Mouse (Mus musculus) liver, embryonic 15.5 days (tissue): Measurements from ENCODE around the gene Rph3al. TPM values are rescaled to one million over a fixed set of nuclear protein-coding genes. Genes with fewer than 3 reads are reported as not detected.

ENCODE experiments used
- ATAC-seq: fragments of 200-750 bp; cut with Nextera tagmentation; 2 replicates; pipeline ENCODE4 v1.8.0; 2017; ENCODE audit warnings: moderate number of reproducible peaks, mild to moderate bottlenecking, moderate library complexity; ENCODE audit not compliant: insufficient read depth
- H3K27ac ChIP-seq: fragments of 300-500 bp; sonication (generic); replicated peaks from 2 replicates; pipeline ENCODE4 v1.5.1; 2015; ENCODE audit warnings: mild to moderate bottlenecking, inconsistent platforms
- H3K27me3 ChIP-seq: fragments of 300-500 bp; sonication (generic); 2 replicates; pipeline ENCODE4 v1.6.1; 2015; ENCODE audit warnings: mild to moderate bottlenecking, inconsistent platforms
- H3K36me3 ChIP-seq: fragments of 300-500 bp; sonication (generic); replicated peaks from 2 replicates; pipeline ENCODE4 v1.6.1; 2015; ENCODE audit warnings: moderate library complexity, mild to moderate bottlenecking, inconsistent platforms
- H3K4me1 ChIP-seq: fragments of 300-500 bp; sonication (generic); replicated peaks from 2 replicates; pipeline ENCODE4 v1.6.1; 2015; ENCODE audit warnings: inconsistent platforms
- H3K4me2 ChIP-seq: fragments of 300-500 bp; sonication (generic); 2 replicates; pipeline ENCODE4 v1.6.1; 2015; ENCODE audit warnings: moderate library complexity, mild to moderate bottlenecking, inconsistent platforms
- H3K4me3 ChIP-seq: fragments of 300-500 bp; sonication (generic); replicated peaks from 2 replicates; pipeline ENCODE4 v1.5.1; 2015; ENCODE audit warnings: mild to moderate bottlenecking, inconsistent platforms
- H3K9ac ChIP-seq: fragments of 300-500 bp; sonication (generic); 2 replicates; pipeline ENCODE4 v1.6.1; 2015; ENCODE audit warnings: moderate library complexity, mild to moderate bottlenecking, inconsistent platforms
- H3K9me3 ChIP-seq: fragments of 300-500 bp; sonication (generic); replicated peaks from 2 replicates; pipeline ENCODE4 v1.6.1; 2016; ENCODE audit warnings: inconsistent platforms
- WGBS: fragments of 180-500 bp; shearing (Covaris S2); methylation state at CpG from one replicate; pipeline ENCODE4 v1.1.7; 2015; ENCODE audit warnings: mixed read lengths; ENCODE audit not compliant: insufficient replicate concordance; 5-methylcytosine and 5-hydroxymethylcytosine counted together
- polyA plus RNA-seq: library from polyadenylated mRNA; unstranded; fragments of >200 nt; fragmentation: Nextera tagmentation; extraction: Ambion mirVana; gene quantifications from 2 replicates; pipeline ENCODE4 v1.2.1, GENCODE M21; 2015

Rph3al gene
- polyA plus RNA-seq, 1 experiment from 2014 or later: 0.47 TPM

DNA sequence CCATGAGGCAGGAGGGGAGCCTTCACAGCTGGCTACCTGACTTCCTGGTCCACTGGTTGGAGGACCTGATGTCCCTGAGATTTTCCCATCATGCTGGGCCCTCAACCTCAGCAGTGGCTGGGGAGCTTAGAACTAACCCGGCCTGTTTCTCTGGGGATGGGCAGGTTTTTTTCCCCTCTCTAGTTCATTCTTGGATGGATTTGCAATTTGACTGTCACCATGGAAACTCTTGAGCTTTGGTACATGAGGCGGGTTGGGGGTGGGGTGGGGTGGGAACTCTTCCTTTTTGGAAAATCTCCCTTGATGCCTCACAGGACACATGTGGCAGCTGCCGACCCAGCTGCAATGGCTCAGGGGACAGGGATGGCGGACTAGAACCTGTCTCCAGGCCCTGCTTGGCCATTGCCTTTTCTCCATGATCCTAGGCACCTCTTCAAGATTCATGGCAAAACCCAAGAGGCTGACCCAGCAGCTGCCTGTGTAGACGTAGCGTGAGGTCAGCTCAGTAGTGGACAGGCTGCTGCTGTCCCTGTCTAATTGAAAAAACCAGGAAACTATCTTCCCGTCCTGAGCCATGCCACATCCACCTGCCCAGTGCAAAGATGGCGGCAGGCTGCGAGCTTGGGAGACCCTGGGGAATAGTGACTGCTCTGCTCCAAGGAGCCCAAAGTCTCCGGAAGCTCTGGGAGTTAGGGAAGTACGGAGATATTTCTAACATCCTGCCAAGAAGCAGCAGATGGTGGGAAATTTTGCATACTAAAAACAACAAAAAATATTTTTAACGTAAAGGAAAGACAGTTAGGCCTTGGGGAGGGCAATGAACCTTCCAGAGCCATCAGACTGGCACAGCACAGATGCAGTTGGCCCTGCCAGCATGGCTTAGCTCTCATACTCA, 98.4 kb downstream of the Rph3al start:
- ATAC-seq: no peak
- Histone ChIP-seq H3K36me3 (no peaks in the 10 kb centered on the region), H3K27ac (no peak overlapping the region), H3K9ac (no peak overlapping the region), H3K9me3 (no peaks in the 10 kb centered on the region), H3K27me3 (no peaks in the 10 kb centered on the region), H3K4me3 (no peak overlapping the region), H3K4me2 (no peak overlapping the region), H3K4me1 (no peaks in the 10 kb centered on the region)
- WGBS: 62% methylated on average over 12 of the region's 12 CpGs

DNA sequence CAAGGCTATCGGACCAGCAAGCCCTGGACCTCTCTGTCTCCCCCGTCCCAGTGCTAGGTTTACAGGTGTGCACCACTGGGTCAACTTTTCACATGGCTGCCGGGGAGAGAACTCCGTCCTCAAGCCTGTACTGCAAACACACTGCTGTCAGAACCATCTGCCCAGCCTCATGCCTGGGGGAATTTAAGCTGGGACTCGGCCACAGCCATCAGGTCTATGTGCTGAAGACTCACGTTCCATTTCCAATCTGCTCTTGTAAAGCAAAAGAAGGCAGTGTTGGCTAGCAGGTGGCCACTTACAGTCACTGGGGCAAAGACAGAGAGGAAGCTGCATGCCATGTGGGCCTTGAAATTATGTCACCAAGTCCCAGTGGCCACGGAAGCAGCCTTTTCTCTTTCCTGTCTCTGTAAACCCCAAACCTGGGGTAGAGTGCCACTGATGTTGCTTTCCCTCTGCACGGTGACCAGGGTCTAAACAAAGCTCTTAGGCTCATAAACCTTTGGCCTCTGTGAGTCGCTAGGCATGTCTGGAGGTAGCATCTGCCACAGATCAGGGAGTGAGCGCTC, 99.3 kb downstream of the Rph3al start:
- Histone ChIP-seq H3K27me3 (no peaks in the 10 kb centered on the region), H3K4me3 (no peak overlapping the region), H3K9me3 (no peaks in the 10 kb centered on the region), H3K9ac (no peak overlapping the region), H3K4me1 (no peaks in the 10 kb centered on the region), H3K27ac (no peak overlapping the region), H3K36me3 (no peaks in the 10 kb centered on the region), H3K4me2 (no peak overlapping the region)
- 47% methylated on average over 10 of the region's 10 CpGs for WGBS
- ATAC-seq: no peak

DNA sequence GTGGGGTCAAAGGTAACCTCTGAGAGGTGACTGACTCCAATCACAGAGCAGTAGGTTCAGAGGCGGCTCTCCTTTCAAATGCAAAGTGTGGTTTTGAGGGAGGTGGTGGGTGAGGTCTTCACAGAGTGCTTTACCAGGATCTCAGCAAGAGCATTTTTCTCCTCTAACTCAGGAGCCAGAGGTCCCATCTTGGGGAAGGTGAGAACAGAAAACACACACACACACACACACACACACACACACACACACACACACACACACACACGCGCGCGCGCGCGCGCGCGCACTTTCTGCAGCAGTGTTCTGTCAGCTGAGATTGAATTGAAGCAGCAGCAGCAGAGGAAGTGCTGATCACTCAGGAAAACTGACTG, 102.0 kb downstream of the Rph3al start:
- H3K9me3 ChIP-seq: no peaks in the 10 kb centered on the region
- H3K9ac ChIP-seq: no peak overlapping the region
- WGBS: 68% methylated on average over 11 of the region's 11 CpGs
- ATAC-seq: no peak
- H3K4me3 ChIP-seq: no peak overlapping the region
- no peaks in the 10 kb centered on the region for H3K36me3 ChIP-seq
- no peak overlapping the region for H3K27ac ChIP-seq
- 0 out of 2 replicates have a peak, but pooled peaks cover 3% of the 10 kb centered on the region for H3K4me1 ChIP-seq
- H3K4me2 ChIP-seq: no peak overlapping the region
- H3K27me3 ChIP-seq: no peaks in the 10 kb centered on the region

DNA sequence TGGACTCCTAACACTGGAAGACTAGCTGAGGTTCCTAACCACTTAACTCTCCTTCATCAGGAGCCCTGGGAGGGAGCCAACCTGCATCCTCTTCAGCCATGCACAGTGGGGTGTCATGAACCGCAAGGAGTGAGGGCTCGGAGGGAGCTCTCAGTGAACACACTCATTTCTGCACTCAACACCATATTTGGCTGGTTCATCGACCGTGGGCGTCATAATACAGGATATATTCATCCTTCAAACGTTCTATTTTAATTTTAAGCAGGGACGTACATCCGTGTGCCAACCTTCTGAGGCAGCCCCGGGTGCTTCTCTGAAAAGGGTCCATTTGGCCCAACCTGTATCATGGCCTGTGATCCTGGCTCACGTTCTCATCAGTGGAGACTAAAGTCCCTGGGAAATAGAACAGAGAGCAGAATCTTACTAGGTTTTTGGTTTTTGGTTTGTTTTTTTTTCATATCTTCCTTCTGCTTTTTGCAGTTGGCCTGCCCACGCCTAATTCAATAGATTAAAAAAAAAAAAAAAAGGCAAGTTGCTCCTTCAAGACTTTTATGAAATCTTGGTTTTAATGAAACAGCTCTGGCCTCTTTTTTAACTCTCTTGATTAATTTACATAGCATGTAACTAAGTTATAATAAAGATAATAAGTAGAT, 102.5 kb downstream of the Rph3al start:
- no peak for ATAC-seq
- Histone ChIP-seq H3K9me3 (no peaks in the 10 kb centered on the region), H3K27me3 (no peaks in the 10 kb centered on the region), H3K27ac (no peak overlapping the region), H3K36me3 (no peaks in the 10 kb centered on the region), H3K4me2 (no peak overlapping the region), H3K9ac (no peak overlapping the region), H3K4me3 (no peak overlapping the region), H3K4me1 (0 out of 2 replicates have a peak, but pooled peaks cover 3% of the 10 kb centered on the region)
- WGBS: 60% methylated on average over 11 of the region's 11 CpGs

DNA sequence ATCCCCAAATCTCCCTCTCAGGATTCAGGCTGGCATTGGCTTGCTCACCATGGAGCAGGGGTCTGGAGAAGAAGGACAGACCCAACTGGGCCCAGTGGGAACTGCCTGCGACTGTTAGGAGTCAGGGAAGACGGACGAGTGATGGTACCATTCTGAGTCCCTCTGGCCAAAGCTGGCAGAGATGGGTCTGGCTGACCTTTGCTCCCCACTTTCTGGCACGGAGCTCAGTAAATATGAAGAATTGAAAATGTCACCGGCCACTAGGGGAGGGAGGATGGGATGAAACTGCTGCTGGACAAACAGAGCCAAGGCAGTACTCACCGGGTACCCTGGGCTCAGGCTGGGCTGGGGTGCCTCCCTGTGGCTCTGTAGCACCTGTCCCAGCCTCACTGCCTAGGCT, 105.1 kb downstream of the Rph3al start:
- no peak for ATAC-seq
- H3K4me3 ChIP-seq: no peak overlapping the region
- 62% methylated on average over 6 of the region's 6 CpGs for WGBS
- no peak overlapping the region for H3K9ac ChIP-seq
- 0 out of 2 replicates have a peak, but pooled peaks cover 3% of the 10 kb centered on the region for H3K4me1 ChIP-seq
- H3K27ac ChIP-seq: no peak overlapping the region
- H3K9me3 ChIP-seq: no peaks in the 10 kb centered on the region
- no peaks in the 10 kb centered on the region for H3K36me3 ChIP-seq
- no peaks in the 10 kb centered on the region for H3K27me3 ChIP-seq
- H3K4me2 ChIP-seq: no peak overlapping the region

DNA sequence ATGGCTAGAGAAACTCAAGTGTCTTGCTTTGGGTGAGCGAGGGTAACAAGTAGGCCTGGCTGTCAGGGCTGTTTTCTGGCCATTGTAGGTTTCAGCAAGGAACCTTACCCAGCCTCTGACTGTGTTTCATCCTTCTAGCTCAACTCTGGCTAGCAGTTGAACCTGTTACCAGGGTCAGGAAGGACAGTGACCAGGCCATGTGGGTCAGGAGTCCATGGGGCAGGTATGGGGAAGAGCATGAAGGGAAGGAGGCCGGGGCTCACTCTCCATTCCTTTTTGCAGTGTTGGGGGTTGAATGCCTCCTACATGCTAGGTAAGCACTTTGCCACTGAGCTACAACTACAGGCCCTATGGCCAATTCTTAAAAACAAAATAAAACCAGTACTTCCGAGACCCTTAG, 107.8 kb downstream of the Rph3al start:
- H3K27me3 ChIP-seq: no peaks in the 10 kb centered on the region
- 0 out of 2 replicates have a peak, but pooled peaks cover 3% of the 10 kb centered on the region for H3K4me1 ChIP-seq
- H3K9ac ChIP-seq: no peak overlapping the region
- no peak for ATAC-seq
- no peaks in the 10 kb centered on the region for H3K9me3 ChIP-seq
- no peak overlapping the region for H3K4me3 ChIP-seq
- WGBS: 67% methylated on average over 3 of the region's 3 CpGs
- H3K27ac ChIP-seq: no peak overlapping the region
- H3K36me3 ChIP-seq: no peaks in the 10 kb centered on the region
- no peak overlapping the region for H3K4me2 ChIP-seq

DNA sequence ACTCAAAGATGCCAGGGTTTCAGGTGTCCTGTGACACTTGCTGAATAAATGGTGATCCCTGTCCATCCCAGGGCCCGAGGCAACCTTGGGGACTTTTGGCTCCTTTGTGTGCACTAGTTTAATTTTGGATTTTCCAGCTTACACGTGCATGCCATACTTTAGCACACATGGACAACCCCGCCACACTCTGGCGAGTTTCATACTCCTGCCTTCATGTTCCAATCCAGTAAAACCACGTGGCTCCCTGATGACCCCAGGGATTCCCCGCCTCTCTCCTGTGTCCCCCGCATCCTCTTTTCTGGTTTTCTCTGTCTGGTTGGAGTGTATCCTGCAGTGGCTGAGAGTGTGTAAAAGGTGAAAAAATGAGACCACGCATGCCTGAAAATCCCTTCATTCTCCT, 110.8 kb downstream of the Rph3al start:
- Histone ChIP-seq H3K9ac (no peak overlapping the region), H3K4me1 (no peaks in the 10 kb centered on the region), H3K4me2 (no peak overlapping the region), H3K27ac (no peak overlapping the region), H3K27me3 (peaks cover 9% of the 10 kb centered on the region; the same call in 1 of the 2 replicates), H3K9me3 (no peaks in the 10 kb centered on the region), H3K36me3 (no peaks in the 10 kb centered on the region), H3K4me3 (no peak overlapping the region)
- ATAC-seq: no peak
- 57% methylated on average over 8 of the region's 8 CpGs for WGBS

DNA sequence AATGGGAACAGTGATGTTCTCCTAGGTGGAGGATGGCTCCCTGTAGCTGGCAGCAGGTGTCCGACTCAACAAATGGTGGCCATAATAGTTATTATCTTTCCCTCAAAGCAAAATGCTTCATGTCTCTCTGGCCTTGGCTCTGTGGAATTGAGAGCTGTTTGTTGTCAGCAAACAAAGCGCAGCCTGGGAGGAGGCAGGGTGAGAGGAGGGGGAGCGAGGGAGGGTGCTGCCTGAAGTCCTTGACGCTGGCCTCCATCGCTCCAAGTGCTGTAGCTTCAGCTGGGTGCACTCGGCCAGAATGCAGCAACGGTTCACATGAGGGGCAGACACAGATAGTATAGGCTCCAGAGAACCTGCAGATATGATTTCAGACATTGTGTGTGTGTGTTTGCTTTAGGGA, 114.7 kb downstream of the Rph3al start:
- Histone ChIP-seq H3K27me3 (peaks cover 9% of the 10 kb centered on the region), H3K9ac (no peak overlapping the region), H3K4me3 (no peak overlapping the region), H3K4me1 (no peaks in the 10 kb centered on the region), H3K4me2 (no peak overlapping the region), H3K9me3 (no peaks in the 10 kb centered on the region), H3K27ac (no peak overlapping the region), H3K36me3 (no peaks in the 10 kb centered on the region)
- WGBS: 48% methylated on average over 7 of the region's 7 CpGs
- ATAC-seq: no peak

DNA sequence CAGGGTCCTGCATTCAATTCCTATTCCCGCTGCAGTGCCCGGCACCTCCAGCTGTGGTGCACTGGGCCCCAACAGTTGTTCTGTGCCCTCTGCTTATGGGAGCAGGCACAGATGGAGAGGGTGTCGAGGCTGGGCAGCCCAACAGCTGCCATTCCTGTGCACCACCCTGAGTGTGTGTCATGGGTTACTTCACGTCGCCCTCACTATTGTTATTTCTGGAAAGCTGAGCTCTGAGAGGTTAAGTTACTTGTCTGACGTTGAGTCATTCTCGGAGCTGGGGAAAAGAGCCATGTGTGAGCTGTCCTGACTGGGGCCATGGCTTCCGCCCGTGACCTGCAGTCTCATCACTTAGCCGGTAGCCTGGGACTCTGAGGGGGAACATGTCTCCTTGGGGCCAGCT, 125.1 kb downstream of the Rph3al start:
- WGBS: 62% methylated on average over 10 of the region's 10 CpGs
- Histone ChIP-seq H3K4me3 (no peak overlapping the region), H3K27me3 (no peaks in the 10 kb centered on the region; the same call in 1 of the 2 replicates), H3K9me3 (no peaks in the 10 kb centered on the region), H3K27ac (no peak overlapping the region), H3K4me1 (no peaks in the 10 kb centered on the region), H3K4me2 (no peak overlapping the region), H3K9ac (no peak overlapping the region), H3K36me3 (no peaks in the 10 kb centered on the region)
- ATAC-seq: no peak

DNA sequence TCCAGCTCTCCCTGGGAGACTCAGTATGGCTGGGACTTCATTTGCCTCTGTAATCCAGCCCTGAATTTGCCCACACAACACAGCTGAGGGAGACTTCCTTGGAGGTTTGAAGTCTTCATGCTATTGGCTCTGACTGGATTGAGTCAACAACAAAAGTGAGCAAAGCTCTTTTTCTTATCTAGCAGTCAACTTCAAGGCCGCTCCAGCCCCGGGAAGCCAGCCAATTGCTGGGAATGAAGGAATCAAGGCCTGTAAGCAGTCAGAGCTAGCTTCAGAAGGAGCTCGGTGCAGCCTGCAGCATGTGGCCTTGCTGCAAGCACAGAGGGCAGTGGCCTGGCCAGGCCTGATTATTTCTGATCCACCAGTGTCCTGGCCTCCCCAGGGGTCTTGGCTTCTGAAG, 126.3 kb downstream of the Rph3al start:
- ATAC-seq: 0 out of 2 replicates have a peak, but pooled peaks have one; percentile 37
- Histone ChIP-seq H3K9me3 (no peaks in the 10 kb centered on the region), H3K27ac (no peak overlapping the region), H3K4me2 (no peak overlapping the region), H3K4me1 (no peaks in the 10 kb centered on the region), H3K4me3 (no peak overlapping the region), H3K36me3 (no peaks in the 10 kb centered on the region), H3K9ac (no peak overlapping the region), H3K27me3 (no peaks in the 10 kb centered on the region)
- 42% methylated on average over 3 of the region's 3 CpGs for WGBS

DNA sequence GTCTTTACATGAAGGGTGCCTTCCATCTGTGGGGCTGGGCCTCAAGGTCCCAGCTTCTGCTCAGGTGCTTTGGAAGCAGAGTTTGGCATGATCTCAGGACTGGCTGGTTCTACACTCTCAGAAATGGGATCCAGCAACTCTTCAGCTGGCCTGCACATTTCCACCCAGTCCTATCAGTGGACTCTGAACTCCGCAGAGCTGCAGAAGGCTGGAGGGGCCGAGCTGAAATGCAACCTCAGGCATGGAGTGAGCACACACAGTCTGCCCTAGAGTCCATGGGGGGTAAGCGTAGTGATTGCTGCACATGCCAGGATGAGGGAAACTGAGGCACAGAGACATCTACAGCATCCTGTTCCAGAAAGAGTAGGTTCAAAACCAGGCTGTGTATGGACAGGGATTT, 127.7 kb downstream of the Rph3al start:
- Histone ChIP-seq H3K4me2 (no peak overlapping the region), H3K9me3 (no peaks in the 10 kb centered on the region), H3K27ac (no peak overlapping the region), H3K4me3 (no peak overlapping the region), H3K27me3 (no peaks in the 10 kb centered on the region), H3K9ac (no peak overlapping the region), H3K36me3 (no peaks in the 10 kb centered on the region), H3K4me1 (no peaks in the 10 kb centered on the region)
- no peak for ATAC-seq
- WGBS: 61% methylated on average over 3 of the region's 3 CpGs
